Mouse (Mus musculus) macrophage (primary cell): ENCODE results near the gene Adamts14. TPM values are rescaled to one million over a fixed set of nuclear protein-coding genes. Genes with fewer than 3 reads are reported as not detected.

Experiments
- H3K27ac ChIP-seq: fragments of 350-480 bp; formaldehyde crosslinking; 2 replicates; pipeline ENCODE4 v1.9.0; 2021
- H3K36me3 ChIP-seq: fragments of 350-480 bp; formaldehyde crosslinking; 2 replicates; pipeline ENCODE4 v1.9.0; 2021; ENCODE audit errors: inconsistent target
- H3K4me3 ChIP-seq: fragments of 350-480 bp; formaldehyde crosslinking; 2 replicates; pipeline ENCODE4 v1.9.0; 2021; ENCODE audit errors: inconsistent target
- H3K79me2 ChIP-seq: fragments of 350-480 bp; formaldehyde crosslinking; 2 replicates; pipeline ENCODE4 v1.9.0; 2021; ENCODE audit errors: inconsistent target
- WGBS: methylation state at CpG from one replicate; pipeline ENCODE4 v1.1.7; 2026; ENCODE audit warnings: inconsistent platforms; ENCODE audit not compliant: missing documents; 5-methylcytosine and 5-hydroxymethylcytosine counted together
- polyA plus RNA-seq: library from polyadenylated mRNA; stranded (reverse); fragments of 250-400 nt; gene quantifications from 3 replicates; pipeline ENCODE4 v1.2.4, GENCODE M21; 2018; ENCODE audit warnings: inconsistent platforms

Gene Adamts14
- polyA plus RNA-seq, 1 experiment from 2014 or later = 0.06 TPM

DNA sequence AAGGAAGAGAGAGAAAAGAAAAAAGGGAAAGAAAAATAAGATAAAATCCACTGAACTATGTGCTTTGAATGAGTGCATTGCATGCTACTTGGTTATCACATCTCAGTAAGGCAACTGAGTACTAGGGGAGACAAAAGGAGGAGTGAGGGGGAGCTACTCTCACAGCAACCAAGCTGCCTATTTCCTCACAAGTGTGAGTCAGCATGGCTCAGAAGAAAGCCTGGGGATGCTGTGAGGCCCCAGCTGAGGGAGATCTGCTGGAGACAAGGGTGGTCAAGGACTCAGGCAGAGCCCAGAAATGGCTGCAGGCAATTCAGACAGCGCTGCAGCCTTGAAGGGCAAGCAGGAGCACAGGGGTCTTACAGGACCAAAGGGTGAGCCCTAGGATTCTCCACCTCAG, 15.1 kb downstream of the Adamts14 start:
- Histone ChIP-seq H3K4me3 (no peak overlapping the region), H3K36me3 (no peaks in the 10 kb centered on the region), H3K79me2 (no peaks in the 10 kb centered on the region), H3K27ac (no peak overlapping the region)
- 80% methylated on average over 1 of the region's 1 CpGs for WGBS

DNA sequence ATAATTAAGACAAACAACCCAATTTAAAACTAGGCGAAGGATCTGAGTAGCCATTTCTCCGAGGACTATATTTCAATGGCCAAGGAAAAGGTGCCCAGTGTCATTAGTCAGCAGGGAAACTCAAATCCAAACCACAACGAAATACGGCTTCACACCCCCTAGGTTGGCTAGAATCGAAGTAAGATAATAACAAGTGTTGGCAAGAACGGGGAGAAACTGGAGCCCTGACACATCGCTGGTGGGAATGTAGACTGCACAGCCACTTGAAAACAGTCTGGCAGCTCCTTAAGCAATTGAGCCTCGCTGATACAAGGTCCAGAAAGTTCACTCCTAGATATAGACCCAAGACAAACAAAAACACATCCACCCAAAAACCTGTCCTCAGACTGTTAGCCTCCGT, 16.6 kb downstream of the Adamts14 start:
- H3K79me2 ChIP-seq = no peaks in the 10 kb centered on the region
- H3K27ac ChIP-seq = no peak overlapping the region
- 93% methylated on average over 9 of the region's 9 CpGs for WGBS
- no peaks in the 10 kb centered on the region for H3K36me3 ChIP-seq
- H3K4me3 ChIP-seq = no peak overlapping the region

DNA sequence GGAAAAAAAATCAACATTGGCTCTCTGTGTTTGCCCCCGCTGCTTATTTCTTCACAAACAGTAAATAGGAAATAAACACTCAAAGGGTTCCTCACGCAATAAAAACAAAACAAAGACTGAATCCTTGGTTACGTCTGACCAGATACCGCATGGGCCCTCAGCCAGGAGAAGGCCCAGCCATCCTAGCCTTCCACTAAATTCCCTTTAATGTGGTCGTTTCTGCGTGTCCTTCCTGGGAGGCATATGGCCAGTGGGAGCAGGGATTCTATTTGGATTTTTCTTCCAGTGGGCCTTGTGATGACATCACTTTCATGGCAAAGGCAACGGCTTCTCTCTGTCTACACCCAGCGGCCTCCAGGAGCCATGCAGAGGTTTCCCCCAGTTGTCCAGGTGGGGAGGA, 18.0 kb downstream of the Adamts14 start:
- Histone ChIP-seq H3K4me3 (no peak overlapping the region), H3K79me2 (no peaks in the 10 kb centered on the region), H3K36me3 (no peaks in the 10 kb centered on the region), H3K27ac (no peak overlapping the region)
- WGBS = 98% methylated on average over 8 of the region's 8 CpGs

DNA sequence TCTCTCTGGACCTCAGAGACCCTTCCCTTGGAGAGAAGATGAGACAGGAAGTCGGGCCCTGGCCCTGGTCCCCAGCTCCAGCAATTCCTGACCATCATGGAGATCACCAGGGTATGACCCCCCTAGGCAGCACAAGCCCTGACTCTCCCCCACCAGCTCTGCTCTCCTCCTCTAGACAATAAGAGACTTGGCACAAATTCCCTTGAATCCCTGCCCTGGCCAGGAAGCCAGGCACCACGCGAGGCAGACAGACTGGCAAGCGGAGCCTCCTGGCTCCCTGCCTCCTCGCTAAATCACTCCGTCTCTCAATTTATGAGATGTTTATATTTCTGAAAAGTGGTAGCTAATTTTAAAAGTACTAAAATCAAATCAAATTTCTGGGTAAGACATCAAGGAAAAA, 18.5 kb downstream of the Adamts14 start:
- no peaks in the 10 kb centered on the region for H3K79me2 ChIP-seq
- no peak overlapping the region for H3K27ac ChIP-seq
- H3K4me3 ChIP-seq = no peak overlapping the region
- no peaks in the 10 kb centered on the region for H3K36me3 ChIP-seq
- 92% methylated on average over 6 of the region's 6 CpGs for WGBS

DNA sequence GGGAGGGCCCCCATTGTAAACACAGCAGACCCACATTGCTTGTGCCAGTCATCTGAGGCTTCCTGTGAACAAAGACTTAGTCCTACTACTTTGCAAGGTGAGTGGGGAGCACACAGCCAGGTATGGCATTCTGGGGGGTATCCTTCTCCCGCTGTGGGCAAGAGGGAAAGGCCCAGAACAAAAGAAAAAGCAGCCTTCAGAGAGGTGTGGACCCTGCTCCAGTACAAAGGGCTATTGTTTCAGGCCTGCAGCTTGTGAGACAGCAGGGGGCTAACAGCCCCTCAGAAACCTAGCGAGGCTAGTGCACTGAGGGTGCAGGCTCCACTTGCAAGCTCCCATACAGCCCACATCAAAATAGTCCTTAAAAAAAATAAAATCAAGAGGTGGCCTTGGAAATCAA, 23.3 kb downstream of the Adamts14 start:
- WGBS = 77% methylated on average over 2 of the region's 2 CpGs
- H3K4me3 ChIP-seq = no peak overlapping the region
- H3K79me2 ChIP-seq = no peaks in the 10 kb centered on the region
- no peak overlapping the region for H3K27ac ChIP-seq
- no peaks in the 10 kb centered on the region for H3K36me3 ChIP-seq

DNA sequence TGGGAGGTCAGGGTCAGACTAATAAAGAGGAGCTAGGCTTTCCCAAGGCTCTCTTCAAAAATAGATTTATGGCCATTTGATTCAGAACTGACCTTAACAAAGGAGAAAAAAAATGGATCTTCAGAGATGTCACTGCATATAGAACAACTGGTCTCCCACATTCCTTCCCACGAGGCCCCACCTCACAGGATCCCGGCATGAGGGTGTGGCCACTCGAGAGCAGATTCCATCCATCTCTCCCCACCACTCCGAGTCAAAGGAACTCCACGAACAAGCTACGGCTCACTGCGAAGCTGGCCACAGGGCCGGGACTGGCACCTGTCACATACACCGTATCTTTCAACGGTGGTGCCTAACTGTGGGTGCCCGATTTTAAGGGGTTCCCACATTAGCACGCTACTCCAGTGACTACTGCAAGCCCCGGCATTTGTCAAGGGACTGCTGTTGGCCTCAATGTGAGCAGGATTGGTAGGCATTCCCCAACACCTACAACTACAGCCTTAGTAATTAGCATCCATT, 24.6 kb downstream of the Adamts14 start:
- WGBS = 91% methylated on average over 13 of the region's 13 CpGs
- Histone ChIP-seq H3K27ac (no peak overlapping the region), H3K4me3 (no peak overlapping the region)

DNA sequence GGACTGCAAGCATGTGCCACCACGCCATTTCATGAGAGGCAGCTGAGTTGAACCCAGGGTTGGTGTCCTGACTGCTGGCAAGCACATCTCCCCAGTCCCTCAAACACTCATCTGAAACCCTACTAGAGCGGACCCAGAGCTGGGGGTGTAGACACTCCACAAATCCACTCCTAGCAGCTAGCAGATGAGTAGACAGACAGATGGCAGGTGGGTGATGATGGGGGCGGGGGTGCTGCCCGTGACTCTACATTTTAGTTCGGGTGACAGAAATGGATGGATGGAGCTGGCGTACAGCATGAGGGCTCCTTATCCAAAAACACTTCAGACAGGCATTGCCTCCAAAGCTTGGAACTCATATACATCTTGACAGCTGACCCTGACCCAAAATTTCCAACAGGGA, 26.9 kb downstream of the Adamts14 start:
- H3K79me2 ChIP-seq = no peaks in the 10 kb centered on the region
- 96% methylated on average over 6 of the region's 6 CpGs for WGBS
- H3K4me3 ChIP-seq = no peak overlapping the region
- no peaks in the 10 kb centered on the region for H3K36me3 ChIP-seq
- H3K27ac ChIP-seq = no peak overlapping the region

More for the DNA sequence above, 24.6 kb downstream of the Adamts14 start:
- H3K79me2 ChIP-seq = no peaks in the 10 kb centered on the region
- H3K36me3 ChIP-seq = no peaks in the 10 kb centered on the region

DNA sequence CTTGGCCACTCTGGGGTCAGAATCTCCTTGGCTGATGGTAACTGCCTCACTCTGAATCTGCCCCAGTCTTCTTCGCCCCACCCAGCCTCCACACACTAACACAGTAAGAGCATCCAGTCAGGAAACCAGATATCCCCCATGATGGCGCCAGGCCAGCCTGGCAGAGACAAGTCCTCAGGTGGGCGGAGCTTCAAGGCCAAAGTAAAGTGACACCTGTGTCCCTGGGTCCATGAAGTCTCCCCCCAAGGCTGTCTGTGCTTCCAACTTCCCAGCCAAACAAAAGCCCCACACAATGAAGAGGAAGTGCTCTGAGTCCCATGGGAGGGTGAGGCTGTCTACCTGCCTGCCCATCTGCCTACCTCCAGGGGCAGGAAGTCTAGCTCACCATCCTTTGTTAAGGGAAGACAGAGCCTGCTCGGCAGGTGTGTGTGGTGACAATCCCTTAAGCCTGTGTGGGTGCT, 31.2 kb downstream of the Adamts14 start:
- 71% methylated on average over 4 of the region's 4 CpGs for WGBS
- Histone ChIP-seq H3K36me3 (no peaks in the 10 kb centered on the region), H3K79me2 (no peaks in the 10 kb centered on the region), H3K27ac (no peak overlapping the region), H3K4me3 (no peak overlapping the region)

DNA sequence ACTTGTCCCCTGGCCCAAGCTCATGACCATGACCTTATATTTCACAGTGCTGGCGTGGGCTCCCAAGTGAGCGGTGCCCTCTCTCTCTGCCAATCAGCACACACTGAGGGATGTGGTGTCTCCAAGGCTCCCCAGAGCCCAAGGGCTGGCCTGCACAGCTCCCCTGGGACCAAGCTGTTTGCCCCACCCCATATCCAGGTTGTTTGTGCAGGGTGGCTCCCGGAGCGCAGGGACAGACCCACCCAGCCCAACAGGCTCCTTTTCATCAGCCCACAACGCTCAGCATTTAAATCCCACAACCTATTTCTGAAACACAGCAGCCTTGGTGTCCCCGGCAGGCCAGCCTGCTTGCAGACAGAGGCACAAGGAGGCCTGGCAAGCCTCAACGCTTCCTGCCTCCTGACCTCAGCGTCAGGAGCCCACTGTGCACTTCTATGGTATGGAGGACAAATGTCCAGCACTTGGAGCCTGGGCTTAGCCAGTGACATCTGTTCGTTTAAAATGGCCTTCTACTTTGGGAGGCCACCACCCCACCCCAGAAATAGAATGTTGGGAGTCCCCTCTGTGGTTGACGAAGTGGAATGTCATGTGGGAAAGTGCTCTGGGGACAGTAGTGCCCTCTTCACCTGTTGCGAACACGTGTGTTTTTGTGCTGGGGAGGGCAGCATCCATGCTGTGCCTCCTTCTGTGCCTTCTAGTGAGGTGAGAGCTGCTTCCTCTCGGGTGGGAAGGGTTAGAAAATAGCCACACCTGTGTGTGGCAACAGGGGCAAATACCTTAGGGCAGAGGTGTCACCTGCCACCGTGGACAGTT, 32.9 kb downstream of the Adamts14 start:
- Histone ChIP-seq H3K4me3 (no peak overlapping the region), H3K27ac (no peak overlapping the region), H3K36me3 (no peaks in the 10 kb centered on the region), H3K79me2 (no peaks in the 10 kb centered on the region)
- WGBS = 79% methylated on average over 14 of the region's 14 CpGs

DNA sequence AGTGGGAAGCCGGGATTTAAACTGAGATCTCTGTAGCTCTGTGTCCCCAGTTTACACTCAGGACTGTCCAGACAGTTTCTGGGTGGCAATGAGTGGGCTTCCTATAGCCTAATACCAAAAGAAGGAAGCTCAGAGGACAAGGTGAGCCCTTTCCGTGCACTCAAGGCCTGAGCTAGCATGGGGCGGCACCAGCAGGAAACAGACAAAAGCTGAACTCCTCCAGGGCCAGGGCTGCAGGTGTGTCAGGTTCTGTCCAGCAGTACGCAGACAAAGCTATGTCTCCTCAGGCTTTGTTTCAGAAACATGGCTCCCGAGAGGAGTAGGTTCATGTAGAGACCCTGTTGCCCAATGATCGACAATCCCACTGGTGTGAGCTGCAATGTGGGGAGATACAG, 35.9 kb downstream of the Adamts14 start:
- no peaks in the 10 kb centered on the region for H3K36me3 ChIP-seq
- H3K79me2 ChIP-seq = no peaks in the 10 kb centered on the region
- H3K4me3 ChIP-seq = no peak overlapping the region
- WGBS = 85% methylated on average over 6 of the region's 6 CpGs
- no peak overlapping the region for H3K27ac ChIP-seq

DNA sequence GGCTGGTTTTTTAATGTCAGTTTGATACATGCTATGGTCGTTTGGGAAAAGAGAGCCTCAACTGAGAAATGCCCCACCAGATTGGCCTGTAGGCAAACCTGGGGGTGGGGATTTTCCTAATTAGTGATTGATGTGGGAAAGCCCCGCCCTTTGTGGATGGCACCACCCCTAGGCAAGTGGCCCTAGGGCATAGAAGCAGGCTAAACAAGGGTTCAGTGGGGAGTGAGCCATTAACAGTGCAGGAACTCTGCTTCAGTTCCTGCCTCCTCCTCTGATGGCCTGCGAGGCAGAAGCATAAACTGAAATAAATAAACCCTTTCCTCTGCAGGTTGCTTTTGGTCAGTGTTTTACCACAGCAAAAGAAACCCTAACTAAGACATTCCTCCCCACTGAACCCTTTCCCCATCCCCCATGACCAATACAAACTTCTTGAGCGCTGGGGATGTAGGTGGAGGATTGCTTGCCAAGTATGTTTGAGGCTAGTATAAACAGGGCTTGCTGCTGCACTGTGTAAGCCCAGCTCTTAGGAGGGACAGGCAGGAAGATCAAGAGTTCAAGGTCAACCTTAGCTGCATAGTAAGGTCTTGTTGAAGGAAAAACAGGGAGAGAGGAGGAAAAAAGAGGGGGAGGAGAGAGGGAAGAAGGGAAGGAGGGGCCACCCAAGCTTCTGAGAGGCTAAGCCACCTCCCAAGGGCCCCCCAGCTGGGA, 36.4 kb downstream of the Adamts14 start:
- WGBS = 84% methylated on average over 4 of the region's 4 CpGs
- Histone ChIP-seq H3K79me2 (no peaks in the 10 kb centered on the region), H3K4me3 (no peak overlapping the region), H3K36me3 (no peaks in the 10 kb centered on the region), H3K27ac (no peak overlapping the region)

DNA sequence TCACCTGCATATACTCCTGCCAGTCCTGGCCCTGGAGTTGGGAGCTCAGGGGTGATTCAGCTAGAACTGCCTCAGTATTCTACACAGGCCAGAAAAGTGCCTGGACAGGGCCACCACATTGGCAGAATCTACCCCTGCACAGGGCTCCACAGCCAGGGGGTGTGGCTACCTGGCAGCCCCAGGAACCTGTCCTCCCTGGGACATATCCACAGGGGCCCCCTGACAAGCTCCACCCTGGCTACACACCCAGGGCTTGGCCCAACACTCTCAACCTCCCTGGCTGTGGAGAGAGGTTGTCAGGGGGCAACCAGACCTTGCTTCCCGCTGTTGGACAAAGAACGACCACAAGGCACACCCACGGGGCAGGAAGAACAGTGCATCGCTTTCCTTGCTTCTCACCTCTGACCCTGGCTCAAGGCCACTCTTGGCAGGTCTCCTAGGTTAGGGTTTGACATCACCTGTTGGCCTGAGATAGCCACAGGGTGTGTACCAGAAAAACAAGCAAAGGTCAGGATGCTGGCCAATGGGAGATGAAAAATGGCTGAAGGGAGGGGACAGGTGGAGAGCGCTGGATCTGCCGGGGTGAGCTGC, 37.5 kb downstream of the Adamts14 start:
- H3K36me3 ChIP-seq = no peaks in the 10 kb centered on the region
- 89% methylated on average over 6 of the region's 6 CpGs for WGBS

DNA sequence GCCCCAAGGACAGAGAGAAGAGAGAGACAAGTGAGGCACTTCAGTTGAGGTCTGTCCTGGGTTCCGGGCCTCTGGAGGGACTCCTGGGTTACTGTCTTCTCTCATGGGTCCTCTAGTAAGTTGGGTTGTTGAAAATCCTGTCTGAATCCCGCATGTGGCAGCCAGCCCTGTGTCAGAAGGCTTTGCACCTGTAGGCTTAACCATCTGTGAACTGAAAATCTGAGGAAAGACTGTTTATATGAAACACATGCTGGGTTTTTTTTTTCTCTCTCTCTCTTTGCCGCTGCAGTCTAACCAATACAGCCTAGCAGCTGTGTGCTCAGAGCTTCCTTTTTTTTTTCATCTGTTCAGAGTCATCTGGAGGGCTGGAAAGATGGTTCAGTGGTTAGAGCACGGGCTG, 38.9 kb downstream of the Adamts14 start:
- H3K27ac ChIP-seq = no peak overlapping the region
- no peaks in the 10 kb centered on the region for H3K79me2 ChIP-seq
- WGBS = 72% methylated on average over 4 of the region's 4 CpGs
- H3K4me3 ChIP-seq = no peak overlapping the region
- no peaks in the 10 kb centered on the region for H3K36me3 ChIP-seq

More for the DNA sequence above, 37.5 kb downstream of the Adamts14 start:
- Histone ChIP-seq H3K27ac (no peak overlapping the region), H3K4me3 (no peak overlapping the region), H3K79me2 (no peaks in the 10 kb centered on the region)

DNA sequence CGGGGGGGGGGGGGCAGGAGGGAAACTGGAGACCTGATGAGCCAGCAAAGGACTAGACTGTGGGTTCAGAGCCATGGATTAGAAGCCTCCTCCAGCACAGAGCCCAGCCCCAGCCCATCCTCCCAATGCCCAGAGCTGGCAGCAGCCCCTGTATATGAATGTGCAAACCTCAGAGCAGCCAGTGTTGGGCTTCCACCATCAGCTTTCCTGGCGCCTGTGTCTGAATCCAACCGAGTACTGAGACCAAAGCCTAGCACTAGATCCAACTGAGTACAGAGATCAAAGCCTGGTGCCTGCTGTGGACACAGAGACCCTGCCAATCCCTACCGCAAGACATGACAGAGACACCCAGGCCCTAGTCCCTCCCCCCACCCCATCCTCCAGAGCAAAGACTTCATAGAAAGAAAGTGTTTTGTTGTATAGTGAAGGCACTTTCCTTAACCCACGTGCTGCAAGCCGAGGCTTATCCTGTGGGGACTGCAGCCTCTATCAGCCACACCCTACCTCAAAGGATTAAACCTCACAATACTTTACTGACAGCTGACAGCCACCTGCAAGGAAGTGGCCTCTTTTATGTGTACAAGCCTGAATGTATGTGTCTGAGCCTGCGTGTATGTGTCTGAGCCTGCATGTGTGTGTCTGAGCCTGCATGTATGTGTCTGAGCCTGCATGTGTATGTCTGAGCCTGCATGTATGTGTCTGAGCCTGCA, 40.2 kb downstream of the Adamts14 start:
- Histone ChIP-seq H3K36me3 (no peaks in the 10 kb centered on the region), H3K79me2 (no peaks in the 10 kb centered on the region), H3K4me3 (no peak overlapping the region), H3K27ac (no peak overlapping the region)
- WGBS = 80% methylated on average over 7 of the region's 7 CpGs
